Mouse (Mus musculus) fibroblast of lung, adult 2 months (primary cell): ENCODE measurements at regions not wholly inside any gene's neighbourhood (a gene's known extent, or its start where the extent isn't known, plus 50 kb on each side); places are given as distances from the start of the nearest gene placed in this dataset.

ENCODE experiments used
- DNase-seq: peaks from one replicate; pipeline ENCODE4 v3.0.0-alpha.2; 2011; ENCODE audit warnings: low read depth

DNA sequence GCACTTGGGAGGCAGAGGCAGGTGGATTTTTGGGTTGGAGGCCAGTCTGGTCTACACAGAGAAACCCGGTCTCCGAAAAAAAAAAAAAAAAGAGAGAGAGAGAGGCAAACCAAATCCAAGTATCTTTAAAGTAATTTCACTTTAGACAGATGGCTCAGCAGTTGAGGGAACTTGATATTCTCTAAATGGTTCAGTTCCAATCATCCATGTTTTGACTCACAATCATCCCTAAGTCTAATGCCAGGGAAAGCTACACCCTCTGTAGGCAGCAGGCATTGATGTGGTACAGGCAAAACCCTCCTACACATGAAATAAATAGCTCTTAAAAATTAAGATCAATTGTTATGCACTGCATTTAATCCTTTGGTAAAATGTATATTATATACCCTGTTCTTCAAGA lies 248.8 kb upstream of the Gm5152 start:
- no peak for DNase-seq

DNA sequence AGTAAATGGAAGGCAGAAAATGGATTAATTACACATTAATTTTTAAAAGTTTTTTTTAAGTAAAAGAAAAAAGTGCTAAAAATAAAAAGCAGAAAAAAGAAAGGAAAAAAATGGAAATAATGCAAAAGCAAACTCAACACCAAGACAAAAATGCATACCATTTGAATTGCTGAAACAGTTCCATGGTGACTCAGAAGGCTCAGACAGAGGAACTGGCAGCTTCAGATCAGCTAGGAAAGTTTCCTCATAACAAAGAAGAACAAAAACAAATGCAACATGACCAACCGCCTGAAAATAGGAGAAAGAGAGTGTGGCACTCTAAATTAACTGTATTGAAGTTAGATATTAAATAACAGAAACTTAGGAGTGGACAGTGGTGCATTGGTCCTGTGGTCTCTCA lies 231.7 kb upstream of the Gm5152 start:
- peak; percentile 18 for DNase-seq

DNA sequence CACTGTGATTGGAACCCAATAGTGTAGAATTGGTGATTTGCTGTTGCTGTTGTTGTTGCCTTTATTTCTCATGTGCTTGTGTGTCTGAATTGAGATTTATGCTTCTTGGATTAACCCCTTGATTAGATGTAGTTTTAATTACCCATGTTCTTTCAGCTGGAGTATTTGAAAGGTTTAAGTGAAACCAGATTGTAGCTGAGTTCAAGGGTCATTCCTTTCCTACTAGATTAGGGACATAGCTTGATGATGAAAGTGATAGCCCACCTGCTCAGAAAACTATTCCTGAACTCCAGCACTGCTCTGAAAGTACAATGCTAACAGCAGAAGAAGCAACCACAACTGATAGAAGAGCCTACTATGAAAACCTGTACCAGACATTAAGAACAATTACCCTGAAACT lies 231.1 kb upstream of the Gm5152 start:
- DNase-seq: no peak

DNA sequence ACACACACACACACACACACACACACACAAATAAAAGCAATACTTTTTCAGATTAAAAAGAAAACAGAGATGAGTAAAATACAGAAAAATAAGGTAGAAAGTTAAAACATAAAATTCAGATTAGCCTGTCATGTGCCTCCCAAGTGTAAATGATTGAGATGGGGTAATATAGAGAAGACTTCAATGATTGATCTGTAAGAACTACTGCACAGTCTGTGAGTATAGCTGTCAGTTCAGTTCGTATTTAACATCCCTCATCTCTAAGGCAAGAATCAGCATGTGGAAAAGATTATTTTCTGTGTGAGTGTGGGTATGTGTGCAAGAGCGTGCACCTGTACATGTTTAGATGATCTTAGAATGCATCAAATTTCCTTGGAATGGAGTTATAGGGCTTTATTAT lies 200.3 kb upstream of the Gm5152 start:
- no peak for DNase-seq

DNA sequence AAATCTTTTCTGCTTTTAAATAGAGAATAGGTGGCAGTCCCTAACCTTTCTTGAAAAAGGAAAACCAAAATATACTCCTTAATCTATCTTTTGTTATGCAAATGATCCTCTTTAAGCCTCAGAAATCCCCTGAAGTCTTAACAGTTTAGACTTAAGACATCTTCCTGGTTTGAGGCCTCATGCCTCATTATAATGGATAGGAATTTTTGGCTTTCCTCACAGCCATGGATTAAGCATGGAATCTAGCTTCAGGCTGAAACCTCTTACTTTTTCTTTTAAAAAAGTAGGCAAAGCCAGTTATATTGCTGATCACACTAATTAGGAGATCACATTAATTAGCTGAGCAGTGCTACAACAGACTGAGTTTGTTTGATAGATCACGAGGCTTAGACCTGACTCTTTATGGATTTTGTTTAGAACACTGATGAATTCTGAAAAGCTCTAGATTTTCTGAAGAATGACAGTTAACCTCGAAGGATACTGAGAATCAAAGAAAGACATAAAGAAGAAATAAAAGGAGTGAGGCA lies 171.4 kb upstream of the Gm5152 start:
- no peak for DNase-seq

DNA sequence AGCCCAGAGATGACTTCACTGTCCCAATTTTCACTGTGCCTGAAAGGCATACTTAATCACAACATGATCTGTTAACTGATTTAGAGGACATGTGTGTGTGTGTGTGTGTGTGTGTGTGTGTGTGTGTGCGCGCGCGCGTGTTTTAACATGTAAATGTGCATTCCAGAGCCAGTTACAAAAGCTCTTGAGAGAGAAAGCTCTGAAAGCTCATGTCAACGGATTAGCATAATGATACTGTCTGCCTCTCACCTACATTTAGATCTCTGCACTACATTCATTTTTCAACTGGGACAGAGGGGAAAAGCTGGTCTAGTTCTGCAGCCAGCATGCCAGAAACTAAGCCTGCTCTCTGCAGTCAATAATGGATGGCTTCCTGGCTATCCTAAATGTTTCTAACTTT lies 170.6 kb upstream of the Gm5152 start:
- no peak for DNase-seq

DNA sequence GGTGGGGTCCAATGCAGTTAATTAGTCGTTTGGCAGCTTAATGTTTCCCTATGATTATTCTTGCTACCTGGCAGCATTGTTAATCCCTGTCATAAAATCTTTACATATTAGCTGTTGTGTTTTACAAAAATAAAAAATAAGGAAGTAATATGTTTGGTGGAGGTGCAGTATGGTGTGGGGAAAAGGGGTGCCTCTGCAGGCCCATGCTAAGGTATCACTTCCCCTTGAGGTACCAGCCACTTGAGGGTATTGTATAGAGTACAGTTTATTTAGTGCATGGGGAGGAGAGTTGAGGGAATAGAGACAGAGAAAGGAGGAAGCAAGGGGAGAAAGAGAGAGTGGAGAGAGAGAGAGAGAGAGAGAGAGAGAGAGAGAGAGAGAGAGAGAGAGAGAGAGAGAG lies 167.7 kb upstream of the Gm5152 start:
- DNase-seq: no peak

DNA sequence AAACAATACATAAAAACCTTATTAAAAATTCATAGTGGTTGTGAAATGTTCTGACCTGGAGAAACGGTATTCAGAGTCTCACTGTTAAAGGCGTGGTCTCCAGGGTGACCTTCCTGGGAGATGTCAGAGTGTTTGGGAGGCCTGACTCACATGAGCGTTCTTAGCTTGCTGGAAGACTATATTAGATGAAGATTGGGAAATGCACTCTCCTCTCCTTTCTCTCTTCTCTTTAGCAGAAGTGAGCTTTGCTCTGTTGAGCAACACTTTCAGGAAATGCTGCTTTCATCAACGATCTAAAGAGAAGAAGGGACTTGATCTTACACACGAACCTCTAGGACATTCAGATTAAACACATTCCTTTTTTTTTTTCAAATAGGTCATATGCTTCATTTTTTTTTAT lies 147.2 kb upstream of the Gm5152 start:
- no peak for DNase-seq

DNA sequence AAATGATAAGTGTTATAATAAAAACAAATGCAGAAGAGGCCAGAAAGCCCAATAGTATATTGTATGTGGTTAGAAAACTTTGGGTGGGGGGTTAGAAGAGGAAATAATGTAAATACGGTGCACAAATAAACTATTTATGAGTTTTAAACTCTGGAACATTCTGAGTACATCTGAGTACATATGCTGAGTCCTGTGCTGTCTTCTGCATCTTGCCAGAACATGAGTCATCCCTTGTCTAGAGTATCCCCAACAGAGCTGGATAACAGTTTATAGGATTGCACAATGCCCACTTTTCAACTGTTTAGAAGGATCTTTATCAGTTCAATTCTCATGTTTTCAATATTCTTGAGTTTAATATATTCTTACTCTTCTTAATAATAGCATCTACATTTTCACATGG lies 142.7 kb upstream of the Gm5152 start:
- no peak for DNase-seq

DNA sequence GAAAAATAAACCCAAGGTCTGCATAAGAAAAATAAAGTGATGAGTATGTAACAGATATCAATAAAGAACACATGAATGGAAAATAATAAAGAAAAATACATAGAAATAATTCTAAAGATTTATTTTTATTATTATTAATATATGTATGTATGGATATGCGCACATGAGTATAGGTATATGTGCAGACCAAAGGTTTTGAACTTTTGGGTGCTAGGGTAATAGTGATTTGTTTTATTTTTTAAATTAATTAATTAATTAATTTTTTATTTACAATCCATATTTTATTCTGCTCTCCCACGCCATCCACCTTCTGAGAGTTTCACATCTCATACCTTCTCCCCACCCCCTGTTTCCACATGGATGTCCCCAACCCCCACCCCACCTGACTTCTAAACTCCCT lies 105.8 kb upstream of the Gm5152 start:
- no peak for DNase-seq

DNA sequence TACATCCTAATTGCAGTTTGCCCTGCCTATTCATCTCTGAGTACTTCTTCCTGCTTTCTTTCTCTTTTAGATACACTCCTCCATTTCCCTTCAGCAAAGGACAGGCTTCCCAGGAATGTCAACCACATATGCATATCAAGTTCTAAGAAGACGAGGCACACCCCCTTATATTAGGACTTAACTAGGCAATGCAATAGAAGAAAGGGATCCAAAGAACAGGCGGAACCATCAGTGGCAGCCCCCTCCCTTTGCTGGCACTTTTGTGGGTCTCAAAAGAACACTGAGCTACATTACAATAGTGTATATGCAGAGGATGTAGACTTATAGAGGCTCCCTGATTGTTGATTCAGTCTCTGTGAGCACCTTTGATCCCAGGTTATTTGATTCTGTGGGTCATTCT lies 74.3 kb upstream of the Gm5152 start:
- no peak for DNase-seq
